Mouse (Mus musculus) CH12.LX (cell line): ENCODE data around the gene Ifnar1. TPM values are rescaled to one million over a fixed set of nuclear protein-coding genes. Genes with fewer than 3 reads are reported as not detected.

Experiments used
- DNase-seq: peaks from one replicate; pipeline ENCODE4 v3.0.0-alpha.2; 2013; ENCODE audit errors: extremely low read depth
- H3K27ac ChIP-seq: 2 replicates; pipeline ENCODE4 v1.5.1; 2012; ENCODE audit warnings: low read depth, mild to moderate bottlenecking, control low read depth, moderate library complexity; ENCODE audit not compliant: insufficient read depth
- H3K27me3 ChIP-seq: replicated peaks from 2 replicates; pipeline ENCODE3; 2012; ENCODE audit warnings: inconsistent platforms
- H3K36me3 ChIP-seq, 2 experiments: replicated peaks in 1 of 2; 2 replicates each; pipeline versions ENCODE3 to v1.6.1; 2012; ENCODE audit warnings: inconsistent platforms in 1 of 2, low read length in 1 of 2, mild to moderate bottlenecking in 1 of 2, mixed read lengths in 1 of 2, moderate library complexity in 1 of 2; ENCODE audit not compliant: control insufficient read depth in 1 of 2, insufficient read depth in 1 of 2
- H3K4me1 ChIP-seq, 2 experiments: 2 replicates each; pipeline ENCODE4 v1.6.1; 2012; ENCODE audit warnings: inconsistent platforms in 1 of 2, moderate library complexity in 1 of 2; ENCODE audit not compliant: insufficient read depth in 2 of 2, control insufficient read depth in 1 of 2
- H3K4me2 ChIP-seq: 2 replicates; pipeline ENCODE4 v1.6.1; 2012; ENCODE audit warnings: low read depth, mild to moderate bottlenecking, control low read depth; ENCODE audit not compliant: poor library complexity, insufficient read depth, severe bottlenecking
- H3K4me3 ChIP-seq, 3 experiments: fragments of 150-350 bp in 1 of 3; sonication (generic) in 1 of 3; replicated peaks in 1 of 3; 2 replicates each; pipeline versions ENCODE3 to v1.5.1; 2011 to 2012; ENCODE audit warnings: low read depth in 2 of 3, low read length in 2 of 3, mild to moderate bottlenecking in 2 of 3, moderate library complexity in 2 of 3, control low read depth in 1 of 3, improper control_type of control experiment in 1 of 3, inconsistent platforms in 1 of 3, mixed read lengths in 1 of 3; ENCODE audit not compliant: poor library complexity in 1 of 3
- H3K79me2 ChIP-seq: replicated peaks from 2 replicates; pipeline ENCODE4 v1.6.1; 2012; ENCODE audit warnings: mild to moderate bottlenecking, moderate library complexity; ENCODE audit not compliant: control insufficient read depth, poor library complexity, insufficient read depth, severe bottlenecking; ENCODE audit errors: extremely low read depth
- H3K9ac ChIP-seq: 2 replicates; pipeline ENCODE4 v1.6.1; 2012; ENCODE audit warnings: low read depth, mild to moderate bottlenecking, control low read depth, moderate library complexity; ENCODE audit not compliant: insufficient read depth
- H3K9me3 ChIP-seq: replicated peaks from 2 replicates; pipeline ENCODE3; 2012; ENCODE audit warnings: low read length, inconsistent platforms, mixed read lengths
- BHLHE40 ChIP-seq: IDR thresholded peaks from 2 replicates; pipeline ENCODE4 v1.6.1; 2011; ENCODE audit warnings: mild to moderate bottlenecking, low read depth, low read length, improper control_type of control experiment
- CHD1 ChIP-seq: IDR thresholded peaks from 2 replicates; pipeline ENCODE4 v1.6.1; 2012; ENCODE audit warnings: low read depth, low read length, improper control_type of control experiment, inconsistent platforms
- CHD2 ChIP-seq: IDR thresholded peaks from 2 replicates; pipeline ENCODE4 v1.6.1; 2011; ENCODE audit warnings: low read length, improper control_type of control experiment
- CTCF ChIP-seq, 2 experiments: IDR thresholded peaks in 1 of 2; conservative IDR thresholded peaks in 1 of 2; 2 replicates each; pipeline ENCODE4 v1.5.1; 2011 to 2012; ENCODE audit warnings: low read depth in 2 of 2, low read length in 2 of 2, improper control_type of control experiment in 1 of 2, inconsistent platforms in 1 of 2, mild to moderate bottlenecking in 1 of 2, moderate library complexity in 1 of 2
- ELF1 ChIP-seq: IDR thresholded peaks from 2 replicates; pipeline ENCODE4 v1.6.1; 2014; ENCODE audit warnings: low read depth, mild to moderate bottlenecking, inconsistent platforms, low read length, improper control_type of control experiment
- HCFC1 ChIP-seq: IDR thresholded peaks from 2 replicates; pipeline ENCODE4 v1.6.1; 2012; ENCODE audit warnings: low read depth, mild to moderate bottlenecking, inconsistent platforms, low read length, improper control_type of control experiment
- IRF4 ChIP-seq: IDR thresholded peaks from 2 replicates; pipeline ENCODE4 v1.6.1; 2014; ENCODE audit warnings: low read depth, mild to moderate bottlenecking, inconsistent platforms, low read length, improper control_type of control experiment
- JUN ChIP-seq: IDR thresholded peaks from 2 replicates; pipeline ENCODE4 v1.6.1; 2011; ENCODE audit warnings: low read depth, mild to moderate bottlenecking, low read length, improper control_type of control experiment, moderate library complexity; ENCODE audit not compliant: insufficient read depth
- JUND ChIP-seq: conservative IDR thresholded peaks from 2 replicates; pipeline ENCODE4 v1.6.1; 2011; ENCODE audit warnings: low read depth, low read length, improper control_type of control experiment
- KAT2A ChIP-seq: IDR thresholded peaks from 2 replicates; pipeline ENCODE4 v1.6.1; 2012; ENCODE audit warnings: low read length, improper control_type of control experiment, inconsistent platforms; ENCODE audit not compliant: insufficient replicate concordance
- MAFK ChIP-seq: IDR thresholded peaks from 2 replicates; pipeline ENCODE4 v1.6.1; 2011; ENCODE audit warnings: low read length, improper control_type of control experiment; ENCODE audit not compliant: insufficient replicate concordance
- MYC ChIP-seq: IDR thresholded peaks from 2 replicates; pipeline ENCODE4 v1.6.1; 2011; ENCODE audit warnings: low read depth, mild to moderate bottlenecking, improper control_type of control experiment, low read length
- PAX5 ChIP-seq: IDR thresholded peaks from 2 replicates; pipeline ENCODE4 v1.6.1; 2012; ENCODE audit warnings: low read length, inconsistent platforms, mixed read lengths
- RCOR1 ChIP-seq: conservative IDR thresholded peaks from 2 replicates; pipeline ENCODE4 v1.6.1; 2012; ENCODE audit warnings: low read depth, mild to moderate bottlenecking, inconsistent platforms, low read length, improper control_type of control experiment
- SIN3A ChIP-seq: IDR thresholded peaks from 2 replicates; pipeline ENCODE4 v1.6.1; 2012; ENCODE audit warnings: low read length, improper control_type of control experiment, inconsistent platforms
- SMC3 ChIP-seq: IDR thresholded peaks from 2 replicates; pipeline ENCODE4 v1.6.1; 2011; ENCODE audit warnings: low read depth, low read length, improper control_type of control experiment
- TCF12 ChIP-seq: IDR thresholded peaks from 2 replicates; pipeline ENCODE4 v1.6.1; 2014; ENCODE audit warnings: low read depth, mild to moderate bottlenecking, inconsistent platforms, low read length, improper control_type of control experiment
- USF1 ChIP-seq: IDR thresholded peaks from 2 replicates; pipeline ENCODE4 v1.6.1; 2014; ENCODE audit warnings: low read depth, mild to moderate bottlenecking, inconsistent platforms, low read length, improper control_type of control experiment
- ZKSCAN1 ChIP-seq: IDR thresholded peaks from 2 replicates; pipeline ENCODE4 v1.6.1; 2012; ENCODE audit warnings: low read depth, inconsistent platforms, low read length, improper control_type of control experiment, borderline replicate concordance
- ZMIZ1 ChIP-seq: IDR thresholded peaks from 2 replicates; pipeline ENCODE4 v1.6.1; 2012; ENCODE audit warnings: low read depth, mild to moderate bottlenecking, inconsistent platforms, low read length, improper control_type of control experiment
- ZNF384 ChIP-seq: IDR thresholded peaks from 2 replicates; pipeline ENCODE4 v1.6.1; 2012; ENCODE audit warnings: low read depth, low read length, improper control_type of control experiment, inconsistent platforms
- dilution Hi-C: fragments of 300-500 bp; cut with MboI; formaldehyde crosslinking; loops from 2 replicates; pipeline ENCODE4 v1.14.3; 2020; ENCODE audit warnings: low sequenced_read_pairs; ENCODE audit not compliant: extremely low pct_unique_long_range_greater_than_20kb, extremely low pct_ligation_motif_present
- in situ Hi-C: fragments of 300-500 bp; cut with MboI; formaldehyde crosslinking; loops from 3 replicates; pipeline ENCODE4 v1.14.3; 2019; ENCODE audit warnings: low sequenced_read_pairs, low pct_ligation_motif_present, low pct_unique_long_range_greater_than_20kb, mixed read lengths
- polyA plus RNA-seq: library from polyadenylated mRNA; unstranded; fragments of >175 nt; gene quantifications from 2 replicates; pipeline ENCODE4 v1.2.1, GENCODE M21; 2012; ENCODE audit warnings: low read depth; ENCODE audit not compliant: insufficient read length
- total RNA-seq, 2 experiments: library from RNA; depleted of rRNA; stranded (reverse); fragments of 300-350 nt in 1 of 2; fragments of >200 nt in 1 of 2; gene quantifications; 2 replicates each; pipeline ENCODE4 v1.2.3; 2012 to 2014

Gene Ifnar1
- total and polyA plus RNA-seq, 3 experiments = 32.8 to 49.4 (median 40.3) TPM

GRCm38 (mm10) chr16:91551081-91551524 lies 66.1 kb downstream of the Ifnar1 start:
- Histone ChIP-seq H3K27me3 (no peaks in the 10 kb centered on the region), H3K4me3 (no peak overlapping the region), H3K27ac (no peak overlapping the region), H3K79me2 (peaks cover 67% of the 10 kb centered on the region), H3K36me3 (peaks cover 43 to 58% of the 10 kb centered on the region in 2 experiments), H3K4me2 (no peak overlapping the region), H3K9ac (no peak overlapping the region), H3K4me1 (peaks cover 13 to 58% of the 10 kb centered on the region in 2 experiments), H3K9me3 (no peaks in the 10 kb centered on the region)
- TF ChIP-seq USF1 = no peak
- no peak for TF ChIP-seq HCFC1
- no peak for TF ChIP-seq CHD1
- no peak for TF ChIP-seq IRF4
- TF ChIP-seq CTCF (conservative IDR thresholded peaks at IDR 0.05 in 1 of 2, IDR thresholded peaks at IDR 0.05 in 1 of 2; ENCODE audit: low read depth in 2 of 2, low read length in 2 of 2) = no peak
- TF ChIP-seq JUND = no peak
- TF ChIP-seq PAX5 = no peak
- no peak for TF ChIP-seq RCOR1
- TF ChIP-seq JUN = no peak
- TF ChIP-seq ZNF384 = no peak
- no peak for TF ChIP-seq ELF1
- no peak for TF ChIP-seq BHLHE40
- TF ChIP-seq ZKSCAN1 = no peak
- TF ChIP-seq ZMIZ1 = no peak
- no peak for TF ChIP-seq CHD2
- no peak for TF ChIP-seq SIN3A
- TF ChIP-seq MAFK = no peak
- TF ChIP-seq MYC = no peak
- no peak for TF ChIP-seq TCF12
- no peak for DNase-seq
- dilution Hi-C loops = no loop called here
- in situ Hi-C loops = no loop called here

- TF ChIP-seq KAT2A (no peak), SMC3 (no peak), IRF4 (no peak), HCFC1 (no peak)
- Histone ChIP-seq H3K27ac (no peak overlapping the region), H3K4me2 (no peak overlapping the region), H3K9ac (no peak overlapping the region), H3K4me3 (no peak overlapping the region), H3K27me3 (no peaks in the 10 kb centered on the region), H3K4me1 (peaks cover 13 to 54% of the 10 kb centered on the region in 2 experiments), H3K36me3 (peaks cover 49 to 68% of the 10 kb centered on the region in 2 experiments), H3K9me3 (no peaks in the 10 kb centered on the region), H3K79me2 (peaks cover 65% of the 10 kb centered on the region)
- no peak for DNase-seq
- in situ Hi-C loops = no loop called here
- dilution Hi-C loops = no loop called here
Measured at GRCm38 (mm10) chr16:91552072-91552471, 67.0 kb downstream of the Ifnar1 start.
